Mouse (Mus musculus): Measurements from ENCODE around the gene Znfx1.

Znfx1 gene

GRCm38 (mm10) chr2:167071641-167072601 is 9.1 kb upstream of the Znfx1 start:
- DNase-seq, result peak; percentile 89

GRCm38 (mm10) chr2:167071266-167071640 is 8.4 kb upstream of the Znfx1 start:
- peak; percentile 17 for DNase-seq

- DNase-seq, result peak; percentile 87
Observed at GRCm38 (mm10) chr2:167070341-167070740, 7.5 kb upstream of the Znfx1 start.

- DNase-seq, result no peak
Observed at GRCm38 (mm10) chr2:167067575-167067974, 4.8 kb upstream of the Znfx1 start.

- no peak for DNase-seq
Observed at GRCm38 (mm10) chr2:167066528-167067516, 4.0 kb upstream of the Znfx1 start.

- no peak for DNase-seq
Observed at GRCm38 (mm10) chr2:167066031-167066430, 3.2 kb upstream of the Znfx1 start.

- DNase-seq, result peak; percentile 34
Observed at GRCm38 (mm10) chr2:167064601-167065295, 1.9 kb upstream of the Znfx1 start.

GRCm38 (mm10) chr2:167063906-167064496 is 1.2 kb upstream of the Znfx1 start:
- peak; percentile 27 for DNase-seq

- DNase-seq, result peak; percentile 93
Observed at GRCm38 (mm10) chr2:167062497-167062911, 311 bp downstream of the Znfx1 start.

- DNase-seq, result peak; percentile 54
Observed at GRCm38 (mm10) chr2:167061381-167062034, 1.3 kb downstream of the Znfx1 start.

GRCm38 (mm10) chr2:167060761-167061160 is 2.1 kb downstream of the Znfx1 start:
- no peak for DNase-seq

- peak; percentile 43 for DNase-seq
Observed at GRCm38 (mm10) chr2:167060360-167060759, 2.5 kb downstream of the Znfx1 start.

GRCm38 (mm10) chr2:167059960-167060359 is 2.9 kb downstream of the Znfx1 start:
- peak; percentile 17 for DNase-seq

- no peak for DNase-seq
Observed at GRCm38 (mm10) chr2:167059536-167059935, 3.3 kb downstream of the Znfx1 start.

- DNase-seq, result no peak
Observed at GRCm38 (mm10) chr2:167058814-167059387, 3.9 kb downstream of the Znfx1 start.

- DNase-seq, result no peak
Observed at GRCm38 (mm10) chr2:167058201-167058600, 4.6 kb downstream of the Znfx1 start.

GRCm38 (mm10) chr2:167056942-167057323 is 5.9 kb downstream of the Znfx1 start:
- DNase-seq, result no peak

- no peak for DNase-seq
Observed at GRCm38 (mm10) chr2:167056210-167056941, 6.4 kb downstream of the Znfx1 start.

GRCm38 (mm10) chr2:167055386-167055785 is 7.4 kb downstream of the Znfx1 start:
- DNase-seq, result peak; percentile 18

- DNase-seq, result no peak
Observed at GRCm38 (mm10) chr2:167053127-167053844, 9.5 kb downstream of the Znfx1 start.
